Mouse (Mus musculus) liver, adult 2 months (tissue): ENCODE data around the gene Med27. TPM values are rescaled to one million over a fixed set of nuclear protein-coding genes. Genes with fewer than 3 reads are reported as not detected.

Source experiments
- DNase-seq: peaks from one replicate; pipeline ENCODE4 v3.0.0-alpha.2; 2011; ENCODE audit warnings: low read depth, low spot score; ENCODE audit errors: extremely low read depth
- H3K27ac ChIP-seq: fragments of 200-500 bp; replicated peaks from 2 replicates; pipeline ENCODE4 v1.5.1; 2012; ENCODE audit warnings: low read depth, mild to moderate bottlenecking, control low read depth, inconsistent platforms, low read length; ENCODE audit not compliant: insufficient read depth
- H3K27me3 ChIP-seq: fragments of 200-500 bp; 2 replicates; pipeline ENCODE4 v1.6.1; 2012; ENCODE audit warnings: mild to moderate bottlenecking, moderate library complexity, low read length, inconsistent platforms; ENCODE audit not compliant: control insufficient read depth, insufficient read depth
- H3K36me3 ChIP-seq: fragments of 200-500 bp; 2 replicates; pipeline ENCODE4 v1.6.1; 2012; ENCODE audit warnings: low read length, inconsistent platforms; ENCODE audit not compliant: control insufficient read depth, insufficient read depth
- H3K4me1 ChIP-seq: fragments of 200-500 bp; 2 replicates; pipeline ENCODE4 v1.6.1; 2011; ENCODE audit warnings: low read length; ENCODE audit not compliant: control insufficient read depth, insufficient read depth
- H3K4me3 ChIP-seq: fragments of 200-500 bp; 2 replicates; pipeline ENCODE4 v1.5.1; 2011; ENCODE audit warnings: low read depth, mild to moderate bottlenecking, control low read depth, low read length, moderate library complexity; ENCODE audit not compliant: insufficient read depth
- H3K79me2 ChIP-seq: fragments of 200-500 bp; 2 replicates; pipeline ENCODE4 v1.6.1; 2012; ENCODE audit warnings: inconsistent platforms, mild to moderate bottlenecking, low read length, moderate library complexity; ENCODE audit not compliant: control insufficient read depth, insufficient read depth
- H3K9ac ChIP-seq: fragments of 200-500 bp; 2 replicates; pipeline ENCODE4 v1.6.1; 2012; ENCODE audit warnings: low read depth, mild to moderate bottlenecking, control low read depth, inconsistent platforms, low read length
- CTCF ChIP-seq: fragments of 200-500 bp; IDR thresholded peaks from 2 replicates; pipeline ENCODE4 v1.5.1; 2011; ENCODE audit warnings: low read depth, low read length, control low read depth
- POLR2A ChIP-seq: fragments of 200-500 bp; IDR thresholded peaks from 2 replicates; pipeline ENCODE4 v1.6.1; 2011; ENCODE audit warnings: low read length, control low read depth; ENCODE audit not compliant: insufficient read depth; ENCODE audit errors: extremely low read depth
- WGBS: fragments of 180-500 bp; shearing (Covaris S2); methylation state at CpG from one replicate; pipeline ENCODE4 v1.1.7; 2018; 5-methylcytosine and 5-hydroxymethylcytosine counted together
- polyA plus RNA-seq: library from polyadenylated mRNA; depleted of rRNA; stranded (reverse); fragments of >200 nt; gene quantifications from 2 replicates; pipeline ENCODE4 v1.2.3, GENCODE M21; 2012
- total RNA-seq: library from RNA; depleted of rRNA; stranded (reverse); fragments of >200 nt; gene quantifications from 2 replicates; pipeline ENCODE4 v1.2.3, GENCODE M21; 2014

Gene Med27
- total and polyA plus RNA-seq, 2 experiments: 5.7 to 13.2 TPM

DNA sequence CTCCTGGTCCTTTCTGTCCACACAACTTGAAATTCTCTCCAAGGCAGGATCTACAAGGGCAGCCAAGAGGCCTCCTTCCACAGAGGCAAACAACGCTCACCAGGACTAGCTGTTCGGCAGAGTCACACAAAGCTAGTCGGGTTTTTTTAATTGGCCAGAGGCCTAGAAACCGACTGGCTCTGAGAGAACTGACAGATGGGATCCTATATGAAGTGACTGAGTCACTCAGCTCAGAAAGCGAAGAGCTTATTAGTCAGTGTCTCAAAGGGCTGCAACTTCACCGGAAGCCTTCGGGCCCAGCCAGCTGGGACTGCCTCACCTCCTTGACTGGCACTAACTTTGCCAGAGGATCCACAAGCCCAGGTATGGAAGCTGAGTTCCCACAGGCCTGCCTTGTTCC, 217.4 kb downstream of the Med27 start:
- Histone ChIP-seq H3K9ac (no peak overlapping the region), H3K27ac (no peak overlapping the region), H3K79me2 (no peaks in the 10 kb centered on the region), H3K4me3 (no peak overlapping the region), H3K4me1 (no peaks in the 10 kb centered on the region), H3K27me3 (no peaks in the 10 kb centered on the region), H3K36me3 (no peaks in the 10 kb centered on the region)
- 75% methylated on average over 7 of the region's 7 CpGs for WGBS
- TF ChIP-seq CTCF (no peak), POLR2A (no peak)
- DNase-seq: no peak

DNA sequence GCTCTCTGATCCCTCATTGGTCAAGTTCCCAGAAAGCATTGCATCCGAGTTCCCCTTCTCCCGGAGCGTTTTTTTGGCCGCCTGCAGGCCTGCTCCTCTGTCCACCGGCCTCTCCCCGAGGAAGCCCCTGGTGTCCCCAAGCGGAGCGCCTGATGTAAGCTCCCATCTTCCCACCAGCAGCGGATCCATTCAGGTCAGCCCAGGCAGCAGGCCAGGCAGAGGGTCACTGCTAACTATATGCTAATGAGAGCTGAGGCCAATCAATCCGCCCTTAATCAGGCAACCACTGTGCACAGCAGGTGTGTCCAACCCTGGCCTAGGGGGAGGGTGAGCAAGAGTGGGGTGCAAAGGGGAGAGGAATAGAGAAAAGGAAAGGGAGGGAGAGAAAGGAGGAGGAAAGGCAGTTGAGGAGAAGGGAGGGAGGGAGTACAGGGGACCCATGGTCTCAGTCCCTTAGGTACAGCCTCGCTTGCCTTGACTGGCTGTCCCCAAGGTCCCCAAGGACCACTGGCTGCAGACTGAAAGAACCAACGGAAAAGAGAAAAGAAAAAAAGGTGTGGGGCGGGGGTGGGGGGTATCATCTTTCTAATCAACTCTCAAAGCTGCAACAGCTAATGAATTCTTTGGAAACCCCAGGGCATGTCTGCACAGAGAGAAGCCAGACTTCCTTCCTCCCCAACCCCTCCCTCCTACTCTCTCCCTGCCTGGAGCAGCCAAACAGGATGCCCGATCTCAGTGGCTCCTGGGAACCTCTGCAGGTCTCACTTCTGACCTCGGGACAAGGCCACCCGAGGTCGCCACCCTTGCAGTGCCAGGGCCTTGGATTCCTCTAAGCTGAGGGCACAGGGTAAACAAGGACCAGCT, 219.2 kb downstream of the Med27 start:
- Histone ChIP-seq H3K27ac (no peak overlapping the region), H3K9ac (no peak overlapping the region), H3K27me3 (no peaks in the 10 kb centered on the region), H3K4me1 (no peaks in the 10 kb centered on the region), H3K79me2 (no peaks in the 10 kb centered on the region), H3K4me3 (no peak overlapping the region), H3K36me3 (no peaks in the 10 kb centered on the region)
- no peak for DNase-seq
- TF ChIP-seq POLR2A (no peak), CTCF (no peak)
- 43% methylated on average over 17 of the region's 17 CpGs for WGBS

GRCm38 (mm10) chr2:29571921-29572700, 225.5 kb downstream of the Med27 start:
- TF ChIP-seq CTCF (no peak), POLR2A (no peak)
- no peak overlapping the region for H3K4me3 ChIP-seq
- whole genome bisulfite sequencing: 35% methylated on average over 9 of the region's 9 CpGs
- no peak overlapping the region for H3K9ac ChIP-seq
- H3K27me3 ChIP-seq: no peaks in the 10 kb centered on the region
- no peaks in the 10 kb centered on the region for H3K4me1 ChIP-seq
- H3K36me3 ChIP-seq: no peaks in the 10 kb centered on the region
- no peaks in the 10 kb centered on the region for H3K79me2 ChIP-seq
- H3K27ac ChIP-seq: no peak overlapping the region
- no peak for DNase-seq

- Histone ChIP-seq H3K4me1 (no peaks in the 10 kb centered on the region), H3K4me3 (no peak overlapping the region), H3K27me3 (no peaks in the 10 kb centered on the region), H3K79me2 (no peaks in the 10 kb centered on the region), H3K27ac (no peak overlapping the region), H3K36me3 (no peaks in the 10 kb centered on the region), H3K9ac (no peak overlapping the region)
- 71% methylated on average over 5 of the region's 5 CpGs for WGBS
- no peak for DNase-seq
- TF ChIP-seq CTCF (no peak), POLR2A (no peak)
Observed at GRCm38 (mm10) chr2:29572811-29573427, 226.3 kb downstream of the Med27 start.

DNA sequence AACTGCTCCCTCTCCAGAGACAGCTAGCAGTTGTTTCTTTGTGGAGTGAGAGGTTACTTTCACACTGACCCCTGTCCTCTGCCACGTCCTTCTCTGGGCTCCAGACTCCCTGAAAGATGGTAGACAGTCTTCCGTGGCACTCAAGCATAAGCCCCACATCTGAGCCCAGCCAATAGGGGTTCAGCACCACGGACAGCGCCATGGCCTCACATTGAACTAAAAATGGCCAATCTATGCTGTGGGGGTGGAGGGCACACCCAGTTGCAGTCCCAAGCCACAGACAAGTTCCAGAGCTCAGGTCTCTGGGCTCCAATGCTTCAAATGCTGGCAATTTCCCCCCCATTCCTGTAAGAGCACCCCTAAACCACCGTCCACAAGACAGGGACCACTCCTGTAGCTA, 227.0 kb downstream of the Med27 start:
- no peak overlapping the region for H3K27ac ChIP-seq
- TF ChIP-seq POLR2A (no peak), CTCF (no peak)

More for the DNA sequence above, 227.0 kb downstream of the Med27 start:
- Histone ChIP-seq H3K27me3 (no peaks in the 10 kb centered on the region), H3K4me3 (no peak overlapping the region), H3K4me1 (no peaks in the 10 kb centered on the region), H3K36me3 (no peaks in the 10 kb centered on the region), H3K79me2 (no peaks in the 10 kb centered on the region), H3K9ac (no peak overlapping the region)
- DNase-seq: no peak
- 10% methylated on average over 5 of the region's 5 CpGs for WGBS
